Mouse (Mus musculus): Measurements from ENCODE around the gene Tbx22. TPM values are rescaled to one million over a fixed set of nuclear protein-coding genes. Genes with fewer than 3 reads are reported as not detected.

Gene Tbx22
- under 1 TPM in 1 of 4 experiments, not detected in 3; 0.25 TPM for total RNA-seq (2022)

DNA sequence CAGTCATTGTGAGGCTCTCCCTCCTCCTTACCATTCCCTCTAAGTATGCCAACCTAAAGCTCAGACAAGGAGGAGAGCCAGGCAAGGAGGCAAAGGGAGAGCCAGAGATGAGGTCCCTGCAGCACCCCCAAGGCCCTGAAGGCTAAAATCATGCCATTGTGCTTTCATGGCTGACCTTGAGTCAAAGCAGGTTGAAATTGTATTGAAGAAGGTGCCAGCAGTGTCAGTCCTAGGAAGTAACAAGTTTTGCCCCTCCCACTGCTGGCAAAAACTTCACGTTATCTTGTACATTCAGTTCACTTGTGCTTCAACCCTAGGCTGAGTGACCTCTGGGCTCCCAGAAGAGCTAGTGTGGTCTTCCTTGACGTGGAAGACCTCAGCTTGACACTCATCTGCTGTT is at the start of gene Tbx22:
TSS of gene Tbx22 (plus strand) at position 301 of the 400 bp plus-strand sequence.
- no peak for DNase-seq (ENCODE audit: low spot score in 2 of 2)

DNA sequence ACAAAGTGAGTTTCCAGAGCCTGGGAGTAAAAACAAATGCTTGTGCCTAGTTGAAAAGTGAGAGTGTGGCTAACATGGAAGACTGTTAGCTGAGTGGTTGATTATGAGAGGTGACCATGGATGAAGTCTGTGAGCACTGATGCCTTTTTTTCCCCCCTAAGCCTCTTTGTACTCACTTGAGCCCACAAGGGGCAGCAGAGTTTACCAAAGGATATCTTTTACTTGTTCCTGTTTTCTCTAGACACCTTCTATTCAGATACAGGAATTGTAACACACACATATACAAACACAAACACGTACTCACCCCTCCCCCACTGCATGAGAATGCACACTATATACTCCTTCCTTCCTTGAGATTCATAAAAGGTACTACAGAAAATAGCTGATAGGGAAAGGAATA is 913 bp downstream of the Tbx22 start:
- DNase-seq (ENCODE audit: low spot score in 2 of 2) = no peak

DNA sequence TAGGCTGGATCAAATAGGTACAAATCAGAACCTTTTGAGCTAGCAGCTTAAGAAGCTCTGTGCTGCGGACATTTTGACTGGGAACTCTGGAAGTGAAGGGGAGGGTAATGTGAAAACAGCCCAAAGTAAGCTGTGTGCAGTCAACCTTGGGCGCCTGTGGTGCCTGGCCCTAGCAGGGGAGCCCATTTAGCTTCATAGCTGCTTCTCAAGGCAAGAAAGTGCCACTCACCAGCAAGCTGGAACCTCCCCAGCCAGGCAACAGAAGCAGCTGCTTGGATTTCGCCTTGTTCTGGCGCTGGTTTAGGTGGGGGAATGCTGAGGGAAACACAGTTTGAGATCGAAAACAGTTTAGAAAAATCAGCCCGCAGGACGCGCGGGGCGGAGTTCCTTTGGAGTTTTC is 11.4 kb downstream of the Tbx22 start:
- peak in 1 of 2 experiments; percentile 2 for DNase-seq (ENCODE audit: low spot score in 2 of 2)

DNA sequence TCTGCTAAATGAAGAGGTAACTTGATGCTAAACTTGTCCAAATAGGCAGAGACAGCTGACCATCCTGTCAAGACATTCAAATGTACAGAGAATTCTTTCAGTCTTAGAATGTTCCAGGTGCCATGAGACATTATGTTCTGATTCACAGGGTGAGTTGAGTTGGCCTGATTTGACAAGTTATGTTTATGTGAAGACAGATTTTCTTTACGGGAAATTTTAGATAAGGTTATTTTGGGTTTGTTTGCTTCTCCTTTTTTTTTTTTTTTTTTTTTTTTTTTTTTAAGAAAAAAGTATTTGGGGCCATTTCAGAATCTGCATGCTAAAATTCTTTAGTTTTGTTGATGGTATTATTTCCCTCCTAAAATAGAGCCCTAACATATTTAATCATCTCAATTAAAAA is 40.8 kb downstream of the Tbx22 start:
- no peak for DNase-seq (ENCODE audit: low spot score in 2 of 2)

DNA sequence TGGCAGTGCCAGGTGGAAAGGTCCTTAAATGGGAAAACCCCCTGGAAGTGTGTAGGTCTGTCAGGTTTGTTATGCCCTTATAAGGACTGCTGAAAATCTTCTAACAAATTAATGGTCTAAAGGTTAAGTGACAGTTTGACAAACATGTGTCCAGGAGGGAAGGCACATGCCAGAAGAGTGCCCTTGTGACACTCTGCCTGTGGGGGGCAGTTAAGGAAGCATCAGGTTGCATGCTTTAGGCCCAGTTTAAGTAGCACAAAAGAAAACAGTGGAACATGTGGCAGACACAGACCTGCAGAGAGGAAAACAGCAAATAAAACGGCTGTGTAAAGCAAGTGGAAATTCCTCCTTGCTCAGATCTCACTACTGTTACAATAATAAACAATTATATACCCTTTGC is 55.8 kb downstream of the Tbx22 start:
- DNase-seq (ENCODE audit: low spot score in 2 of 2) = no peak

Other genes with a start within 250 kb of the Tbx22 start
- not detected for gene Tent5d, start 124.6 kb downstream of the Tbx22 start, total RNA-seq (2022)
- gene 2610002M06Rik, start 148.4 kb downstream of the Tbx22 start, total RNA-seq (2022) = 10 to 100 TPM; 27.7 to 32.7 (median 30.0) TPM

Measured in layer of hippocampus, adult 8-10 months (tissue).